Mouse (Mus musculus): ENCODE results near the gene Gm28308.

The Gm28308 gene

GRCm38 (mm10) chr6:52233546-52234427 lies 20.6 kb upstream of the Gm28308 start:
- in situ Hi-C loops (cut with MseI, MboI): no loop called here

GRCm38 (mm10) chr6:52232984-52233545 lies 19.9 kb upstream of the Gm28308 start:
- in situ Hi-C loops (cut with MseI, MboI): no loop called here

- in situ Hi-C loops (cut with MseI, MboI): no loop called here
These were observed 19.4 kb upstream of the Gm28308 start for GRCm38 (mm10) chr6:52232568-52232965.

GRCm38 (mm10) chr6:52231885-52232567 lies 18.9 kb upstream of the Gm28308 start:
- in situ Hi-C loops (cut with MseI, MboI): no loop called here

GRCm38 (mm10) chr6:52230516-52231165 lies 17.5 kb upstream of the Gm28308 start, which contains the start of gene Hoxa9:
Gene Hoxa9, minus strand, starts transcription at chr6:52231089.
- in situ Hi-C loops (cut with MseI, MboI): no loop called here

GRCm38 (mm10) chr6:52229558-52230416 lies 16.6 kb upstream of the Gm28308 start:
- in situ Hi-C loops (cut with MseI, MboI): no loop called here

- in situ Hi-C loops (cut with MseI, MboI): no loop called here
These were observed 15.6 kb upstream of the Gm28308 start for GRCm38 (mm10) chr6:52228475-52229465.

GRCm38 (mm10) chr6:52227470-52228222 lies 14.5 kb upstream of the Gm28308 start:
- in situ Hi-C loops (cut with MseI, MboI): no loop called here

- in situ Hi-C loops (cut with MseI, MboI): no loop called here
These were observed 13.6 kb upstream of the Gm28308 start for GRCm38 (mm10) chr6:52226569-52227257.

GRCm38 (mm10) chr6:52225612-52226568 lies 12.8 kb upstream of the Gm28308 start:
- in situ Hi-C loops (cut with MseI, MboI): no loop called here

GRCm38 (mm10) chr6:52224895-52225611 lies 11.9 kb upstream of the Gm28308 start:
- in situ Hi-C loops (cut with MseI, MboI): loop anchor here in 1 of 2 experiments (25.0 kb wide), 1 partner anchor 613 kb away; no protein-coding TSS in a partner anchor

GRCm38 (mm10) chr6:52223939-52224760 lies 11.0 kb upstream of the Gm28308 start:
- in situ Hi-C loops (cut with MseI, MboI): loop anchor here in 1 of 2 experiments (25.0 kb wide), 1 partner anchor 612 kb away; no protein-coding TSS in a partner anchor

- in situ Hi-C loops (cut with MseI, MboI): loop anchor here in 1 of 2 experiments (25.0 kb wide), 1 partner anchor 610 kb away; no protein-coding TSS in a partner anchor
These were observed 9.6 kb upstream of the Gm28308 start for GRCm38 (mm10) chr6:52222729-52223128.

GRCm38 (mm10) chr6:52221993-52222685 lies 9.0 kb upstream of the Gm28308 start:
- in situ Hi-C loops (cut with MseI, MboI): loop anchor here in 1 of 2 experiments (25.0 kb wide), 1 partner anchor 610 kb away; no protein-coding TSS in a partner anchor

All from mouse trophoblast stem cell (cell line).